Mouse (Mus musculus) lung, postnatal 0 days (tissue): ENCODE data around the gene Sh3bp2. TPM values are rescaled to one million over a fixed set of nuclear protein-coding genes. Genes with fewer than 3 reads are reported as not detected.

Experiments used
- ATAC-seq: fragments of 200-750 bp; cut with Nextera tagmentation; 2 replicates; pipeline ENCODE4 v1.8.0; 2017; ENCODE audit warnings: moderate library complexity
- DNase-seq: peaks from one replicate; pipeline ENCODE4 v3.0.0-alpha.2; 2016; ENCODE audit warnings: low spot score
- H3K27ac ChIP-seq: fragments of 300-500 bp; sonication (generic); 2 replicates; pipeline ENCODE4 v1.5.1; 2014; ENCODE audit warnings: antibody characterized with exemption, mild to moderate bottlenecking, low read length, mixed read lengths
- H3K27me3 ChIP-seq: fragments of 300-500 bp; sonication (generic); replicated peaks from 2 replicates; pipeline ENCODE4 v1.6.1; 2014; ENCODE audit warnings: low read length, mixed read lengths; ENCODE audit not compliant: insufficient read depth
- H3K36me3 ChIP-seq: fragments of 300-500 bp; sonication (generic); 2 replicates; pipeline ENCODE4 v1.6.1; 2014; ENCODE audit warnings: low read length, mixed read lengths; ENCODE audit not compliant: insufficient read depth
- H3K4me1 ChIP-seq: fragments of 300-500 bp; sonication (generic); 2 replicates; pipeline ENCODE4 v1.6.1; 2014; ENCODE audit warnings: antibody characterized with exemption, low read depth, low read length, mixed read lengths; ENCODE audit not compliant: insufficient read depth
- H3K4me2 ChIP-seq: fragments of 300-500 bp; sonication (generic); replicated peaks from 2 replicates; pipeline ENCODE4 v1.6.1; 2014; ENCODE audit warnings: low read depth, mild to moderate bottlenecking, low read length, moderate library complexity, mixed read lengths
- H3K4me3 ChIP-seq: fragments of 300-500 bp; sonication (generic); 2 replicates; pipeline ENCODE4 v1.5.1; 2014; ENCODE audit warnings: low read depth, low read length
- H3K9ac ChIP-seq: fragments of 300-500 bp; sonication (generic); replicated peaks from 2 replicates; pipeline ENCODE4 v1.6.1; 2014; ENCODE audit warnings: low read depth, mild to moderate bottlenecking
- H3K9me3 ChIP-seq: fragments of 300-500 bp; sonication (generic); 2 replicates; pipeline ENCODE4 v1.6.1; 2016; ENCODE audit warnings: low read length, mixed read lengths
- CTCF ChIP-seq: IDR thresholded peaks from 2 replicates; pipeline ENCODE4 v1.5.1; 2016; ENCODE audit warnings: antibody characterized with exemption, mild to moderate bottlenecking
- EP300 ChIP-seq: IDR thresholded peaks from 2 replicates; pipeline ENCODE4 v1.6.1; 2016; ENCODE audit warnings: antibody characterized with exemption, mild to moderate bottlenecking, control low read depth
- WGBS: fragments of 180-500 bp; shearing (Covaris S2); extraction: QIAGEN DNeasy Blood & Tissue Kit; methylation state at CpG from one replicate; pipeline ENCODE4 v1.1.7; 2014; 5-methylcytosine and 5-hydroxymethylcytosine counted together
- polyA plus RNA-seq: library from polyadenylated mRNA; unstranded; fragments of >200 nt; fragmentation: Nextera tagmentation; extraction: Ambion mirVana; gene quantifications from 2 replicates; pipeline ENCODE4 v1.2.1, GENCODE M21; 2015

The Sh3bp2 gene
- polyA plus RNA-seq, 1 experiment from 2014 or later = 7.7 TPM

- H3K36me3 ChIP-seq = no peaks in the 10 kb centered on the region
- H3K9ac ChIP-seq = no peak overlapping the region
- H3K27ac ChIP-seq = no peak overlapping the region
- H3K4me2 ChIP-seq = no peak overlapping the region
- no peak for ATAC-seq
- no peaks in the 10 kb centered on the region; the same call in 1 of the 2 replicates for H3K4me1 ChIP-seq
- no peaks in the 10 kb centered on the region for H3K27me3 ChIP-seq
- DNase-seq = no peak
- no peaks in the 10 kb centered on the region for H3K9me3 ChIP-seq
- no peak overlapping the region for H3K4me3 ChIP-seq
- no peak for TF ChIP-seq CTCF
- no peak for TF ChIP-seq EP300
- 72% methylated on average over 3 of the region's 3 CpGs for WGBS
These were observed 4.3 kb upstream of the Sh3bp2 start for GRCm38 (mm10) chr5:34521337-34521736.

- DNase-seq (no peak), ATAC-seq (no peak)
- Histone ChIP-seq H3K4me2 (no peak overlapping the region), H3K27ac (no peak overlapping the region), H3K9ac (no peak overlapping the region), H3K4me1 (no peaks in the 10 kb centered on the region; the same call in 1 of the 2 replicates), H3K4me3 (no peak overlapping the region), H3K9me3 (no peaks in the 10 kb centered on the region), H3K36me3 (no peaks in the 10 kb centered on the region), H3K27me3 (no peaks in the 10 kb centered on the region)
- TF ChIP-seq CTCF (0 out of 2 replicates have a peak, but pooled peaks have one; percentile 9), EP300 (no peak)
- 55% methylated on average over 4 of the region's 4 CpGs for WGBS
These were observed 1.6 kb upstream of the Sh3bp2 start for GRCm38 (mm10) chr5:34523958-34524485.

GRCm38 (mm10) chr5:34524511-34524910 lies 1.1 kb upstream of the Sh3bp2 start:
- Histone ChIP-seq H3K36me3 (no peaks in the 10 kb centered on the region), H3K4me3 (no peak overlapping the region), H3K4me2 (no peak overlapping the region), H3K4me1 (no peaks in the 10 kb centered on the region; the same call in 1 of the 2 replicates), H3K9me3 (no peaks in the 10 kb centered on the region), H3K9ac (no peak overlapping the region), H3K27me3 (no peaks in the 10 kb centered on the region), H3K27ac (no peak overlapping the region)
- TF ChIP-seq EP300 (no peak), CTCF (no peak)
- DNase-seq = no peak
- no peak for ATAC-seq

- WGBS = 52% methylated on average over 5 of the region's 5 CpGs
- no peaks in the 10 kb centered on the region; the same call in 1 of the 2 replicates for H3K4me1 ChIP-seq
- no peaks in the 10 kb centered on the region for H3K36me3 ChIP-seq
- H3K4me3 ChIP-seq = peak overlapping the region; percentile 49
- no peaks in the 10 kb centered on the region for H3K27me3 ChIP-seq
- ATAC-seq = no peak
- H3K27ac ChIP-seq = 0 out of 2 replicates have a peak overlapping the region, but pooled peaks have one; percentile 69
- no peak for DNase-seq
- TF ChIP-seq CTCF (no peak), EP300 (no peak)
- no peak overlapping the region for H3K9ac ChIP-seq
- H3K4me2 ChIP-seq = peak overlapping the region; percentile 66
- no peaks in the 10 kb centered on the region for H3K9me3 ChIP-seq
These were observed 788 bp downstream of the Sh3bp2 start for GRCm38 (mm10) chr5:34526477-34526775.

- Histone ChIP-seq H3K4me3 (no peak overlapping the region), H3K4me1 (no peaks in the 10 kb centered on the region; the same call in 1 of the 2 replicates), H3K9ac (no peak overlapping the region), H3K9me3 (no peaks in the 10 kb centered on the region), H3K27me3 (no peaks in the 10 kb centered on the region), H3K36me3 (no peaks in the 10 kb centered on the region), H3K4me2 (no peak overlapping the region), H3K27ac (no peak overlapping the region)
- DNase-seq = no peak
- no peak for ATAC-seq
- no peak for TF ChIP-seq CTCF
- TF ChIP-seq EP300 = no peak
- 91% methylated on average over 2 of the region's 2 CpGs for WGBS
These were observed 1.7 kb downstream of the Sh3bp2 start for GRCm38 (mm10) chr5:34527352-34527751.

- DNase-seq (no peak), ATAC-seq (no peak)
- Histone ChIP-seq H3K27ac (no peak overlapping the region), H3K27me3 (no peaks in the 10 kb centered on the region), H3K4me1 (no peaks in the 10 kb centered on the region; the same call in 1 of the 2 replicates), H3K36me3 (no peaks in the 10 kb centered on the region), H3K4me2 (no peak overlapping the region), H3K9me3 (no peaks in the 10 kb centered on the region), H3K4me3 (no peak overlapping the region), H3K9ac (no peak overlapping the region)
- TF ChIP-seq CTCF = no peak
- TF ChIP-seq EP300 = no peak
- 72% methylated on average over 5 of the region's 5 CpGs for WGBS
These were observed 3.1 kb downstream of the Sh3bp2 start for GRCm38 (mm10) chr5:34528724-34529123.

GRCm38 (mm10) chr5:34530116-34530515 lies 4.5 kb downstream of the Sh3bp2 start:
- WGBS = 44% methylated on average over 5 of the region's 5 CpGs
- H3K4me3 ChIP-seq = no peak overlapping the region

More at GRCm38 (mm10) chr5:34530116-34530515, 4.5 kb downstream of the Sh3bp2 start:
- no peaks in the 10 kb centered on the region; the same call in 1 of the 2 replicates for H3K4me1 ChIP-seq
- no peak for ATAC-seq
- H3K9ac ChIP-seq = no peak overlapping the region
- H3K27me3 ChIP-seq = no peaks in the 10 kb centered on the region
- H3K36me3 ChIP-seq = no peaks in the 10 kb centered on the region
- no peaks in the 10 kb centered on the region for H3K9me3 ChIP-seq
- H3K27ac ChIP-seq = no peak overlapping the region
- no peak overlapping the region for H3K4me2 ChIP-seq
- DNase-seq = no peak
- no peak for TF ChIP-seq EP300
- TF ChIP-seq CTCF = no peak
